ENCODE assay signal across 8 mouse cellular contexts in genomic region chr13:59728378-59729093, GRCm38 (mm10). TPM values are rescaled to one million over a fixed set of nuclear protein-coding genes. Genes with fewer than 3 reads are reported as not detected.
DNase-seq lines count a peak whose midpoint lies in the region; ATAC-seq and TF ChIP-seq lines count a peak whose summit lies in the region.

No protein-coding gene starts in this region.

- DNase-seq in Muller cell, postnatal 12 days (ENCODE audit: inconsistent ontology term), result peak; percentile 74
- peak; percentile 89 for DNase-seq in cerebellum, adult 9-10 months
- DNase-seq in frontal cortex, adult 2 months (ENCODE audit: extremely low spot score in 1 of 2, low spot score in 1 of 2), result peak; percentile 70 to 94
- DNase-seq in hindbrain, embryonic 11.5 days (ENCODE audit: low spot score), result peak; percentile 91
- peak; percentile 87 for DNase-seq in layer of hippocampus, adult 9-11 months
- DNase-seq in lung, postnatal 0 days (ENCODE audit: low spot score), result peak; percentile 93
- DNase-seq in ovary, postnatal 36 days (ENCODE audit: low spot score), result peak; percentile 71
- peak; percentile 83 for DNase-seq in thymus, postnatal 14 days

- no peak overlapping the region for H3K9ac ChIP-seq in hindbrain, embryonic 11.5 days (ENCODE audit: low read depth, low read length)
- no peak overlapping the region for H3K9ac ChIP-seq in lung, postnatal 0 days (replicated peaks; ENCODE audit: low read depth)

- WGBS in hindbrain, embryonic 11.5 days, result 28% methylated on average over 7 of the region's 7 CpGs
- WGBS in lung, postnatal 0 days, result 12% methylated on average over 7 of the region's 7 CpGs

- no peaks in the 10 kb centered on the region for H3K9me3 ChIP-seq in hindbrain, embryonic 11.5 days (ENCODE audit: control insufficient read depth, low read length)
- no peaks in the 10 kb centered on the region for H3K9me3 ChIP-seq in lung, postnatal 0 days (ENCODE audit: low read length)

- no peaks in the 10 kb centered on the region for H3K4me1 ChIP-seq in hindbrain, embryonic 11.5 days (replicated peaks; ENCODE audit: control insufficient read depth, insufficient read depth, low read length)
- no peaks in the 10 kb centered on the region for H3K4me1 ChIP-seq in lung, postnatal 0 days (ENCODE audit: insufficient read depth, low read depth, low read length)

- no peaks in the 10 kb centered on the region for H3K27me3 ChIP-seq in hindbrain, embryonic 11.5 days (ENCODE audit: control insufficient read depth, insufficient read depth, low read length)
- no peaks in the 10 kb centered on the region for H3K27me3 ChIP-seq in lung, postnatal 0 days (replicated peaks; ENCODE audit: insufficient read depth, low read length)

- H3K4me3 ChIP-seq in hindbrain, embryonic 11.5 days (ENCODE audit: low read depth, low read length), result no peak overlapping the region
- H3K4me3 ChIP-seq in lung, postnatal 0 days (ENCODE audit: low read depth, low read length), result no peak overlapping the region

- no peaks in the 10 kb centered on the region for H3K36me3 ChIP-seq in hindbrain, embryonic 11.5 days (ENCODE audit: control insufficient read depth, insufficient read depth, low read length)
- H3K36me3 ChIP-seq in lung, postnatal 0 days (ENCODE audit: insufficient read depth, low read length), result no peaks in the 10 kb centered on the region

- peak; percentile 98 for TF ChIP-seq CTCF in lung, postnatal 0 days (IDR thresholded peaks at IDR 0.05)

- no peak overlapping the region for H3K4me2 ChIP-seq in hindbrain, embryonic 11.5 days (replicated peaks; ENCODE audit: low read depth, low read length)
- H3K4me2 ChIP-seq in lung, postnatal 0 days (replicated peaks; ENCODE audit: low read depth, low read length), result no peak overlapping the region

- TF ChIP-seq EP300 in lung, postnatal 0 days (IDR thresholded peaks at IDR 0.05), result no peak

- ATAC-seq in hindbrain, embryonic 11.5 days (ENCODE audit: low FRiP score), result peak; percentile 89
- peak; percentile 93 for ATAC-seq in lung, postnatal 0 days

- no peak overlapping the region for H3K27ac ChIP-seq in hindbrain, embryonic 11.5 days (ENCODE audit: low read depth, low read length)
- no peak overlapping the region for H3K27ac ChIP-seq in lung, postnatal 0 days (ENCODE audit: low read length)

RNA-seq across cellular contexts. Expression of gene Spata31d1d, which starts 3.0 kb away (rescaled TPM):
- polyA plus RNA-seq in frontal cortex, adult 2 months (2012; rRNA removed), result 0.04 and 0.08 TPM in 2 replicates
- polyA plus RNA-seq in hindbrain, embryonic 11.5 days (2014; fragmentation: Nextera tagmentation; extraction: Ambion mirVana), result not detected in 2 replicates
- polyA plus RNA-seq in lung, postnatal 0 days (2015; fragmentation: Nextera tagmentation; extraction: Ambion mirVana), result not detected in 2 replicates

RNA-seq across cellular contexts. Expression of gene Spata31d1b, which starts 16.5 kb away (rescaled TPM):
- polyA plus RNA-seq in frontal cortex, adult 2 months (2012; rRNA removed), result 0.02 TPM in 1 of 2 replicates, not detected in the other
- not detected in 2 replicates for polyA plus RNA-seq in hindbrain, embryonic 11.5 days (2014; fragmentation: Nextera tagmentation; extraction: Ambion mirVana)
- not detected in 2 replicates for polyA plus RNA-seq in lung, postnatal 0 days (2015; fragmentation: Nextera tagmentation; extraction: Ambion mirVana)

RNA-seq across cellular contexts. Expression of gene 1700014D04Rik, which starts 18.0 kb away (rescaled TPM):
- polyA plus RNA-seq in frontal cortex, adult 2 months (2012; rRNA removed), result 0.46 and 0.62 TPM in 2 replicates
- 0.05 and 0.24 TPM in 2 replicates for polyA plus RNA-seq in hindbrain, embryonic 11.5 days (2014; fragmentation: Nextera tagmentation; extraction: Ambion mirVana)
- 0.05 and 0.18 TPM in 2 replicates for polyA plus RNA-seq in lung, postnatal 0 days (2015; fragmentation: Nextera tagmentation; extraction: Ambion mirVana)

RNA-seq across cellular contexts. Expression of gene Spata31d1a, which starts 18.4 kb away (rescaled TPM):
- polyA plus RNA-seq in frontal cortex, adult 2 months (2012; rRNA removed), result 0.02 and 0.14 TPM in 2 replicates
- polyA plus RNA-seq in hindbrain, embryonic 11.5 days (2014; fragmentation: Nextera tagmentation; extraction: Ambion mirVana), result 0.03 TPM in 1 of 2 replicates, not detected in the other
- polyA plus RNA-seq in lung, postnatal 0 days (2015; fragmentation: Nextera tagmentation; extraction: Ambion mirVana), result 0.14 and 0.41 TPM in 2 replicates

RNA-seq across cellular contexts. Expression of gene 4921517D22Rik, which starts 34.6 kb away (rescaled TPM):
- not detected in 2 replicates for polyA plus RNA-seq in frontal cortex, adult 2 months (2012; rRNA removed)
- not detected in 2 replicates for polyA plus RNA-seq in hindbrain, embryonic 11.5 days (2014; fragmentation: Nextera tagmentation; extraction: Ambion mirVana)
- polyA plus RNA-seq in lung, postnatal 0 days (2015; fragmentation: Nextera tagmentation; extraction: Ambion mirVana), result not detected in 2 replicates
